Mouse (Mus musculus): ENCODE data around the gene Camta1. TPM values are rescaled to one million over a fixed set of nuclear protein-coding genes. Genes with fewer than 3 reads are reported as not detected.

Camta1 gene
- polyA plus RNA-seq, 1 experiment: 124 TPM

DNA sequence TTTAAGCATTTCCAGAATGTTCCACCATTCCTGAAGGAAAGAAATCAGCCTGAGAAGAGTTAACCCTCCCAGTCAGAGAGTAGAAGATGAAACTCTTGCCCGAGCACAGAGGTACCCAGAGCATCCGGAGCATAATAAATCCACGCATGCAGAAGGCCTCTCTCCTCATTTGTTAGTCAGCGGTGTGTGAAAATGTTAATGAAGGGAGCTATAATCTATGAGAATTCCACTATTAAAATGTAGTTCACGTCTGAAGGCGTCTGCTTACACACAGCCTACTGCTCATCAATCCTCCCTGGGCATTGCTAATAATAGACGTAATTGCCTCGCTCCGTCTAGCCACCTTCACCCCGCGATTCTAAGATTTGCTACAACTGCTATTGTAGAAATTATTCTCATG lies 165.7 kb downstream of the Camta1 start:
- DNase-seq (ENCODE audit: extremely low spot score in 1 of 2, low spot score in 1 of 2): no peak

GRCm38 (mm10) chr4:151694531-151694930 lies 167.1 kb downstream of the Camta1 start:
- DNase-seq (ENCODE audit: extremely low spot score in 1 of 2, low spot score in 1 of 2): no peak

- no peak for DNase-seq (ENCODE audit: extremely low spot score in 1 of 2, low spot score in 1 of 2)
Measured at GRCm38 (mm10) chr4:151694047-151694446, 167.6 kb downstream of the Camta1 start.

DNA sequence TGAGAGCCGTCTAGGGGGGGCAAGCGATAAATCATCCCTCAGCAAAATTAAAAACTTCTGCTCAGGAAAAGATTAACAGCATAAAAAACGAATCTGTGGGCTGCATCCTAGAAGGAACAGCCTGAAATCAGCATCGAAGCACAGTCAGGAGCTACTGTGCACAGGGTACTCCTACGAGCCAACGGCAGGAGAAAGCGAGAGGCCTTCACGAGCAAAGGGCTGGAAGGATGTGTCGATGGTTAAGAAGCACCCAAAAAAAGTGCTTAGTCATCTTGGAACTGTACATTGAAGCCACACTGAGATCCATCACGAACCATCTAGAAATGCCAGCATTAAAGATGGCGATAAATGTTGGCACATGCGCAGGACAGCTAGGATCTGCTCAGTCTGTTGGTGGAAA lies 171.6 kb downstream of the Camta1 start:
- DNase-seq (ENCODE audit: extremely low spot score in 1 of 2, low spot score in 1 of 2): peak in 1 of 2 experiments; percentile 18

- DNase-seq (ENCODE audit: extremely low spot score in 1 of 2, low spot score in 1 of 2): no peak
Measured at GRCm38 (mm10) chr4:151688206-151688605, 173.5 kb downstream of the Camta1 start.

DNA sequence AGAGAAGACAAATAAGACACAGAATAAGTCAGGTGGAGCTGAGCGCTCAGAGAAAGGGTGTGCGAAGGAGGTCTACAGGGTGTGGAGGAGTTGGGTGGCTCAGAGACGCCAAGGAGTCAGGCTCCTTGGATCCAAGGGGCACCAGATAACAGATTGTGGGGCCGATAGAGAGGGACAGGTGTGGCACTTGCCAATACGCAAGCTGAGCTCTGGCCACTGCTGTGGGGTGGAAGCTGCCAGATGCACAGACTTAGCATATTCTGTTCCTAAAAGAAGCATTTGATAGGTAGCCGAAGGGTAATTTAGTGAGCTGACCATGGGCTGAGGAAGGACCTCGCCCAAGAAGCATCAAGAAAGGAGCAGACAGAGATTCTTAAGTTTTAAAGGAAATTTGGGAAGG lies 177.1 kb downstream of the Camta1 start:
- DNase-seq (ENCODE audit: extremely low spot score in 1 of 2, low spot score in 1 of 2): no peak

DNA sequence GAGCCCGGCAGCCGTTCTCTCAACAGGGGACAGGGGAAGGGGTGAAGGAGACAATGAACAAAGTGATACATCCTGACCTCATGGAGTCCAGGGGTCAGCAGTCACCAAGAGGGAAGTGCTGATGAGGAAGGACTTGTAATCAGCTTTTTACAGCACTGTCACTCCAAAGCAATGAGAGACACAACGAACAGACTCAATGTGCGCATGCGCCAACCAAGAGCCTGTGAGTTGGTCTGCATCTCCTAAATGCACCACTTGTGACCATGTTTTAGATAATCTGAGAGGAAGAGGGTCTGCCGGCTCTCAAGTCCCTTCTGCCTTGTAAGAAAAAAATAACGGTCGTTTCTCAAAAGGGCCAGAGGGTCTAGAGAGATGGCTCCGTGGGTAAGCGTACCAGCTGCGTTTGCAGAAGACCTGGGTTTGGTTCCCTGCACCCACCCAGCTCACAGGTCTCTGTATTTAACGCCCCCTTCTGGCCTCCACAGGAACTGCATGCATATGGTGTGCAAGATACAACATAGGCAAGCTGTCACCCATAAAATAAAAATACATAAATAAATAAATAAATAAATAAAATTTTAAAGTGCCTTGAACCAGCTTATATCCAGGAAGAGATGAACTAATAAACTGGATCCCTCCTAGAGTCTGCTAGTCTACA lies 178.7 kb downstream of the Camta1 start:
- DNase-seq (ENCODE audit: extremely low spot score in 1 of 2, low spot score in 1 of 2): no peak

DNA sequence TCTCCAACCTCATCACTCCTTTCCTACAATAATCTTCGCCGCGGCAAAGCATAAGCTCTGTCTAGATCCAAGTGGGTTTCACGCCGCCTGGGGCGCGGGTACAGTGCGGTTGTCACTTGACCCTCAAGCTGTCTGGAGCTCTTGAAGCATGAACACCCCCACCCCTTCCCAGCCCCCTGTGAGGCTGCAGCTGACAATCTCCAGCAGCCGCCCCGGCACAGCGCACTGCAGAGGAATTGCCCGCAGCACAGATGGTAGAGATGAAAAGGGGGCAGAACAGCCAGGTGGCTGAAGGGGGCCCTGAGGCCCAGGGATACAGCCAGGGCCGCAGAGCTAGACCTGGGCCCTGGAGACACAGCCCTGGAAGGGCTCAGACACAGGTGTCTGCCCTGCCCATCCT lies 189.2 kb downstream of the Camta1 start:
- DNase-seq (ENCODE audit: extremely low spot score in 1 of 2, low spot score in 1 of 2): no peak

GRCm38 (mm10) chr4:151666411-151666901 lies 195.2 kb downstream of the Camta1 start:
- peak; percentile 76 to 79 for DNase-seq (ENCODE audit: extremely low spot score in 1 of 2, low spot score in 1 of 2)

- no peak for DNase-seq (ENCODE audit: extremely low spot score in 1 of 2, low spot score in 1 of 2)
Measured at GRCm38 (mm10) chr4:151661486-151661885, 200.2 kb downstream of the Camta1 start.

GRCm38 (mm10) chr4:151656427-151656826 lies 205.2 kb downstream of the Camta1 start:
- DNase-seq (ENCODE audit: extremely low spot score in 1 of 2, low spot score in 1 of 2): no peak

GRCm38 (mm10) chr4:151655637-151656385 lies 205.9 kb downstream of the Camta1 start:
- DNase-seq (ENCODE audit: extremely low spot score in 1 of 2, low spot score in 1 of 2): no peak

GRCm38 (mm10) chr4:151655227-151655626 lies 206.4 kb downstream of the Camta1 start:
- no peak for DNase-seq (ENCODE audit: extremely low spot score in 1 of 2, low spot score in 1 of 2)

GRCm38 (mm10) chr4:151642418-151642817 lies 219.3 kb downstream of the Camta1 start:
- DNase-seq (ENCODE audit: extremely low spot score in 1 of 2, low spot score in 1 of 2): no peak

- peak; percentile 51 to 58 for DNase-seq (ENCODE audit: extremely low spot score in 1 of 2, low spot score in 1 of 2)
Measured at GRCm38 (mm10) chr4:151640971-151641370, 220.7 kb downstream of the Camta1 start.

DNA sequence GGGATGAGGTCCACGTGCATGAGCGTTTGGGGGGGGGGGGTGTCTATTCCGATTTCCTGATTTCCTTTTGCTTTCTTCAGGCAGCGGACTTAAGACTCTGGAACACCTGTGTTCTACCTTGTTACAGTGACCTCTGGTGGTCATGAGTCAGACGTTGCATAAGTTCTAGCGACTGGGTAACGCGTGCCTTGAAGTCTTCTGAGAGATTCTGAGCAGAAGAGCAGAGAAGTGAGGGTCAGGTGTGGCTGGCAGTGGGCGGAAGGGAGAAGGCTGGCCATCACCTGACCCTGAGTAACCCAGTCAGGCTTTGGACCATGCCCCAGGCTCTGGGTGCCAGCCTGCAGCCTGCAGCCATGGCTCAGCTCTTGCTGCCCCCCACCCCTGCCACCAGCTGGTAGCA lies 222.7 kb downstream of the Camta1 start:
- no peak for DNase-seq (ENCODE audit: extremely low spot score in 1 of 2, low spot score in 1 of 2)

DNA sequence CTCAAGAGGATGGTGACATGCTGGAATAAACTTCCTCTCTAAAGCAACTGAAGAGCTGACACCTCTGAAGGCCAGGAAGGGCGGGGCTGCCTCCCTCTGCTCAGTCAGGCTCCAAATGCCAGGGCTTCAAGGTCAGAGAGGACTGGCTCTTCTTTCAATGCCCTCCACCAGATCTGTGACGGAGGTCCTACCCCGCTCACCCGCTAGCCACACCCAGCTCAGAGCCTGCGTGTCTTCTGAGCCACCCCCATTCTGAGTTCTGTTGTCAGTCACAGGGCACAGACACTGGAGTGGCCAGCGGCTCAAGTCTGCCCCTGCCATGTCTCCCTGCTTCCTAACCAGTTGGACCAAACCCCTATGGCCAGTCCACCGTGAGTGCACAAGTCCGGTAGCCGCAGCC lies 224.3 kb downstream of the Camta1 start:
- no peak for DNase-seq (ENCODE audit: extremely low spot score in 1 of 2, low spot score in 1 of 2)

- no peak for DNase-seq (ENCODE audit: extremely low spot score in 1 of 2, low spot score in 1 of 2)
Measured at GRCm38 (mm10) chr4:151634771-151635170, 226.9 kb downstream of the Camta1 start.

- no peak for DNase-seq (ENCODE audit: extremely low spot score in 1 of 2, low spot score in 1 of 2)
Measured at GRCm38 (mm10) chr4:151633795-151634194, 227.9 kb downstream of the Camta1 start.

DNA sequence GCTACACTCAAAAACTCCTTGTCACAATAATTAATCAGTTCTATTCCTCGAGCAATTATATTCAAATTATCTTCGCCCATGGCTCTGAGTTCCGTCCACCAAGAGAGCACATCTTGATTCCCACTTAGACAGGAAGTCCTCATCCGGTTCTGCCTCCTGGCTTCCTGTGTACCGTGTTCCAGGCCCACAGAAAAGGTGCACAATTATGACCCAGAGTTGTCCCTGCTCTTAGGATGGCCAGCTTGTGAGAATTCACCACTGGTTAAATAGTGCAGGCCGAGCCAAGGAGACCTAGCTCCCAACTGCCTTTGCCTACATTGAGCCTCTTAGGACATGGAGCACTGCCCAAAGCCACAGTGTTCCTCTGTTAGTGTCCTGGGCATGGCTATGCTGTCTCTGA lies 229.4 kb downstream of the Camta1 start:
- DNase-seq (ENCODE audit: extremely low spot score in 1 of 2, low spot score in 1 of 2): no peak

DNA sequence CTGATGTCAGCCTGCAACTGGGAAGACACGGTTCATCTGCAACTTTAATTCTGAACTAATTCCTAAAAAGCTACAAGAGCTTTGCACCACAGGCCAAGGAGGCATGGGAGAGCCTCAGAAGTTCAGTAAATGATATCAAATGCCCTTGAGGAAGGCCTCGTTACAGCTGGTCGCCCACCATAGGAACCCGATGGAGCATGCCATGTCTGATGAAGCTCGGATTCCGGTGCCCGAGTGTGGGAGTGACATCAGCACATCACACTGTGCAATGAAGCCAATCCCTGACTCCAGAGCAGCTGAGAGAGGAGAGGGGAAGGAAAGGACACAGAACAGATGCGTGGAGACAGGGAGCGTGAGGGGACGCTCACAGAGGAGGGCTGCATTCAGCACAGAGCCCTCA lies 231.0 kb downstream of the Camta1 start:
- no peak for DNase-seq (ENCODE audit: extremely low spot score in 1 of 2, low spot score in 1 of 2)

DNA sequence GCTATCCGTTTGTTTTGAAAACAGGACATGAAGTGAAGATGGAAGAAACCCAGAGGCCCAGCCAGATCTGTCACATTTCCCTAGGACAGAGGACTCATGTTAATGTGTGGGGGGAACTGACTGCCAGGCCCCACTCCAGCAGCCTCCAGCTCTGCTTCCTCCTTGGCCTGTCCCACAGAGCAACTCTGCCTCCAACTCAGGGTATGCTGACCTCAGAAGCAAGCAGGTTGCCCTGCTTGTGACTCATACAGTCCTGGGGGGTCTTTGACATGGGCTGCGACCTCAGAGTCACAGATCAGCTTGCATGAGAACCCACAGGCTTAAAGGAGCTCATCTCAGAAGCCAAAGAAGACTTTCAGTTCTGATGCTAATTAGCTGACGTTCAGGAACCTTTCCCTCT lies 231.4 kb downstream of the Camta1 start:
- DNase-seq (ENCODE audit: extremely low spot score in 1 of 2, low spot score in 1 of 2): no peak
